Mouse (Mus musculus) midbrain, embryonic 11.5 days (tissue): ENCODE measurements around the gene Mllt11. TPM values are rescaled to one million over a fixed set of nuclear protein-coding genes. Genes with fewer than 3 reads are reported as not detected.

ENCODE experiments used
- ATAC-seq: fragments of 200-750 bp; cut with Nextera tagmentation; 2 replicates; pipeline ENCODE4 v1.8.0; 2017; ENCODE audit warnings: moderate TSS enrichment, moderate library complexity; ENCODE audit not compliant: low FRiP score
- DNase-seq: peaks from one replicate; pipeline ENCODE4 v3.0.0; 2015; ENCODE audit warnings: low spot score; ENCODE audit errors: missing footprints
- H3K27ac ChIP-seq: fragments of 300-500 bp; sonication (generic); 2 replicates; pipeline ENCODE4 v1.5.1; 2014; ENCODE audit warnings: low read depth, low read length
- H3K27me3 ChIP-seq: fragments of 300-500 bp; sonication (generic); 2 replicates; pipeline ENCODE4 v1.6.1; 2014; ENCODE audit warnings: mild to moderate bottlenecking, low read length, moderate library complexity, mixed read lengths; ENCODE audit not compliant: control insufficient read depth, insufficient read depth
- H3K36me3 ChIP-seq: fragments of 300-500 bp; sonication (generic); 2 replicates; pipeline ENCODE4 v1.6.1; 2014; ENCODE audit warnings: mild to moderate bottlenecking, low read length, moderate library complexity, mixed read lengths; ENCODE audit not compliant: control insufficient read depth, insufficient read depth
- H3K4me1 ChIP-seq: fragments of 300-500 bp; sonication (generic); 2 replicates; pipeline ENCODE4 v1.6.1; 2014; ENCODE audit warnings: low read length; ENCODE audit not compliant: control insufficient read depth, insufficient read depth
- H3K4me2 ChIP-seq: fragments of 300-500 bp; sonication (generic); 2 replicates; pipeline ENCODE4 v1.6.1; 2014; ENCODE audit warnings: mild to moderate bottlenecking, moderate library complexity
- H3K4me3 ChIP-seq: fragments of 300-500 bp; sonication (generic); 2 replicates; pipeline ENCODE4 v1.5.1; 2014; ENCODE audit warnings: low read depth, low read length
- H3K9ac ChIP-seq: fragments of 300-500 bp; sonication (generic); 2 replicates; pipeline ENCODE4 v1.6.1; 2014; ENCODE audit warnings: low read length
- H3K9me3 ChIP-seq: fragments of 300-500 bp; sonication (generic); 2 replicates; pipeline ENCODE4 v1.6.1; 2016; ENCODE audit warnings: low read length; ENCODE audit not compliant: control insufficient read depth
- WGBS: fragments of 180-500 bp; shearing (Covaris S2); extraction: QIAGEN DNeasy Blood & Tissue Kit; methylation state at CpG from one replicate; pipeline ENCODE4 v1.1.7; 2014; 5-methylcytosine and 5-hydroxymethylcytosine counted together
- polyA plus RNA-seq: library from polyadenylated mRNA; unstranded; fragments of >200 nt; fragmentation: Nextera tagmentation; extraction: Ambion mirVana; gene quantifications from 2 replicates; pipeline ENCODE4 v1.2.1, GENCODE M21; 2014

Gene Mllt11
- polyA plus RNA-seq, 1 experiment from 2014 or later, result 124 TPM

DNA sequence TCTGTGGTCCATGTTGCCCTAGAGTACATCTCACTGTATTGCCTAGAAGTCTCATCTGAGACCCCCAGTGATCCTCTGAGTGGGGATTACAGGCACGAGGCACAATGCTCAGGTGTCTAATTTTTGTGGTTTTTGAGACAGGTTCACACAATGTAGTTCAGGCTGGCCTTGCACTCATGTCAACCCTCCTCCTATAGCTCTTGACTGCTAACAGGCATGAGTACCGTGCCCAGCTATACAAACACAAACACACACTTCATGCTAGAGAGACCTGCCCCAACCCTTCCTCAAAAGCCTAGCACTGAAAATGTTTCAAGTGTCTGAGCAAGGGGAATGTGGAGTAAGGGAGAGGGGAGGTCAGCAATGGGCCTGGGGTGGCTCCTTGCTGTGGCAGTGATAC, 45.9 kb downstream of the Mllt11 start:
- no peak overlapping the region for H3K27ac ChIP-seq
- H3K36me3 ChIP-seq, result peaks cover 29% of the 10 kb centered on the region
- no peaks in the 10 kb centered on the region for H3K27me3 ChIP-seq
- no peaks in the 10 kb centered on the region for H3K9me3 ChIP-seq
- H3K4me1 ChIP-seq, result no peaks in the 10 kb centered on the region
- no peak overlapping the region for H3K4me2 ChIP-seq
- H3K4me3 ChIP-seq, result no peak overlapping the region
- DNase-seq, result no peak
- no peak overlapping the region for H3K9ac ChIP-seq
- 94% methylated on average over 2 of the region's 2 CpGs for WGBS
- no peak for ATAC-seq

- Histone ChIP-seq H3K9ac (no peak overlapping the region), H3K27ac (no peak overlapping the region), H3K36me3 (peaks cover 27% of the 10 kb centered on the region), H3K4me2 (no peak overlapping the region), H3K27me3 (no peaks in the 10 kb centered on the region), H3K4me3 (no peak overlapping the region), H3K9me3 (no peaks in the 10 kb centered on the region), H3K4me1 (no peaks in the 10 kb centered on the region)
- 95% methylated on average over 9 of the region's 9 CpGs for WGBS
- DNase-seq (no peak), ATAC-seq (no peak)
Measured at GRCm38 (mm10) chr3:95184796-95185577, 47.0 kb downstream of the Mllt11 start.

DNA sequence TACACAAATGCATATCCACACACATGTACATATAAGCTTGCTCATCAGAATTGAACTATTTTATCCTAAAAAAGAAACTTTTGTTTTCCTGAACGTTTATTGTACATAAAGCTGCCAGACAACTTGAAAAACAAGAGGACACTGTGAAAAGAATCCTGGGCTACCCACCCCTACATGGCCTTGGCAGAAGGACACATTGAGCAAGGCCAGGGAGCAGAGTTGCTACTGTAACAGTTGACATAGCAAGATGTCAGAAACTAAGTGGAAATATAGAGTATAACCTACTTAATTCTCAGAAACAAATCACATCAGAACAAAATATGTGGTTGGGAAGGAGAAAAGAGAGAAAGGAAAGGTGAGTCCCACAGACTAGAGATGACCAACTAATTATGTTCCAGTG, 50.1 kb downstream of the Mllt11 start:
- ATAC-seq, result no peak
- Histone ChIP-seq H3K4me2 (no peak overlapping the region), H3K27ac (no peak overlapping the region), H3K9me3 (no peaks in the 10 kb centered on the region), H3K4me3 (no peak overlapping the region), H3K27me3 (no peaks in the 10 kb centered on the region), H3K4me1 (no peaks in the 10 kb centered on the region), H3K9ac (no peak overlapping the region), H3K36me3 (peaks cover 11% of the 10 kb centered on the region)
- WGBS, result 64% methylated on average over 1 of the region's 1 CpGs
- DNase-seq, result no peak

- Histone ChIP-seq H3K27ac (no peak overlapping the region), H3K36me3 (peaks cover 6% of the 10 kb centered on the region), H3K27me3 (no peaks in the 10 kb centered on the region), H3K4me1 (no peaks in the 10 kb centered on the region), H3K4me3 (no peak overlapping the region), H3K9me3 (no peaks in the 10 kb centered on the region), H3K9ac (no peak overlapping the region), H3K4me2 (no peak overlapping the region)
- WGBS, result 78% methylated on average over 3 of the region's 3 CpGs
- DNase-seq, result no peak
- ATAC-seq, result no peak
Measured at GRCm38 (mm10) chr3:95179890-95180289, 52.1 kb downstream of the Mllt11 start.

- no peak overlapping the region for H3K27ac ChIP-seq
- no peak overlapping the region for H3K9ac ChIP-seq
- WGBS, result 85% methylated on average over 5 of the region's 5 CpGs
- H3K4me3 ChIP-seq, result no peak overlapping the region
- no peaks in the 10 kb centered on the region for H3K9me3 ChIP-seq
- H3K4me1 ChIP-seq, result no peaks in the 10 kb centered on the region; the same call in 1 of the 2 replicates
- ATAC-seq (no peak), DNase-seq (no peak)
- H3K4me2 ChIP-seq, result no peak overlapping the region
- peaks cover 2% of the 10 kb centered on the region; the same call in 1 of the 2 replicates for H3K36me3 ChIP-seq
- peaks cover 2% of the 10 kb centered on the region for H3K27me3 ChIP-seq
Measured at GRCm38 (mm10) chr3:95178948-95179347, 53.0 kb downstream of the Mllt11 start.

- no peaks in the 10 kb centered on the region for H3K9me3 ChIP-seq
- peaks cover 5% of the 10 kb centered on the region for H3K36me3 ChIP-seq
- H3K4me2 ChIP-seq, result no peak overlapping the region
- no peak for DNase-seq
- peaks cover 16% of the 10 kb centered on the region for H3K27me3 ChIP-seq
- no peak overlapping the region for H3K27ac ChIP-seq
- peaks cover 9% of the 10 kb centered on the region for H3K4me1 ChIP-seq
- H3K4me3 ChIP-seq, result no peak overlapping the region
- WGBS, result 77% methylated on average over 6 of the region's 6 CpGs
- no peak for ATAC-seq
- H3K9ac ChIP-seq, result no peak overlapping the region
Measured at GRCm38 (mm10) chr3:95177583-95177982, 54.4 kb downstream of the Mllt11 start.

- Histone ChIP-seq H3K27me3 (peaks cover 27% of the 10 kb centered on the region), H3K36me3 (peaks cover 14% of the 10 kb centered on the region), H3K9ac (no peak overlapping the region), H3K9me3 (no peaks in the 10 kb centered on the region), H3K4me3 (no peak overlapping the region), H3K4me1 (peaks cover 11% of the 10 kb centered on the region), H3K4me2 (no peak overlapping the region), H3K27ac (no peak overlapping the region)
- ATAC-seq, result no peak
- DNase-seq, result no peak
- 62% methylated on average over 3 of the region's 3 CpGs for WGBS
Measured at GRCm38 (mm10) chr3:95176500-95176899, 55.5 kb downstream of the Mllt11 start.

GRCm38 (mm10) chr3:95174011-95174592, 57.9 kb downstream of the Mllt11 start:
- Histone ChIP-seq H3K27ac (no peak overlapping the region), H3K4me1 (peaks cover 11% of the 10 kb centered on the region), H3K9me3 (no peaks in the 10 kb centered on the region), H3K9ac (no peak overlapping the region), H3K4me2 (no peak overlapping the region), H3K36me3 (peaks cover 18% of the 10 kb centered on the region), H3K27me3 (peaks cover 47% of the 10 kb centered on the region), H3K4me3 (0 out of 2 replicates have a peak overlapping the region, but pooled peaks have one; percentile 3)
- ATAC-seq (peak; percentile 47), DNase-seq (peak; percentile 99)
- 2% methylated on average over 16 of the region's 16 CpGs for WGBS

DNA sequence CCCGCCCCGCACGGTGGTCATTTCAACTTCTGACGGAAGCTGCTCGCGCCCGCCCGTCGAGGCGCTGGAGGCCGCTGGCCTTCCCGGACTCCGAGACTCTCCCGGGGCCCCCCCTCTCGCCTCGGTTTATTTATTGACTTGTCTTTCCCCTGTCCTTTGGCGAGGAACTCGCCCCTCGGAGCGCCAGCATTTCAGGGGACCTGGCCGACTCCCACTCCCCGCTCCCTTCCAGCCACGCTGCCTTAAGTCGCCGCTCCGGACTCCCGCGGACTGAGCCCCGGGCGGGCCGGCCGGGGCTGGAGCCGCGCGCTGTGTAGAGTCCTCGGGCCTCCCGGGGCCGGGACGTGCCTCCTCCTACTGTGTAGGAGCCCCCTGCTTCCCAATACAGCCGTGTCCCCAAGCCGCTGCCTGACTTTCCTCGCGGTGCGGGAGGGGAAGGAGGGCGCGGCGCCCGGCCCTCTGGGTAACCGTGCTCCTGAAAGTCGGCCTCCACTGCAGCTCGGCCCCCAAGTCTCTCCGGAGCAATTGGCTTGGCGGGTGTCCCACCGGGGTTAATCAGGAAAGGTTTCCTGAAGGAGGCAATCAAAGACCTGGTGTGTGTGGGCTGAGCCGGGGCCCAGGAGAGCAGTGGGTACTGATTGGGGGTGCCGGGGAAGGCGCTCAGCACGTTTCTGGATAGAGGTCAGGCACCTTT, 58.6 kb downstream of the Mllt11 start:
- Histone ChIP-seq H3K36me3 (peaks cover 21% of the 10 kb centered on the region), H3K27ac (no peak overlapping the region), H3K9ac (peak overlapping the region; percentile 30; the same call in 1 of the 2 replicates), H3K27me3 (peaks cover 47% of the 10 kb centered on the region), H3K4me2 (peak overlapping the region; percentile 39), H3K4me1 (peaks cover 11% of the 10 kb centered on the region), H3K9me3 (no peaks in the 10 kb centered on the region), H3K4me3 (peak overlapping the region; percentile 24)
- DNase-seq (peak; percentile 94), ATAC-seq (peak; percentile 66)
- 2% methylated on average over 58 of the region's 58 CpGs for WGBS
